Mouse (Mus musculus): ENCODE measurements at regions not wholly inside any gene's neighbourhood (a gene's known extent, or its start where the extent isn't known, plus 50 kb on each side); places are given as distances from the start of the nearest gene placed in this dataset.

- TF ChIP-seq CTCF (conservative IDR thresholded peaks at IDR 0.05) = no peak
- DNase-seq (ENCODE audit: low spot score in 2 of 2) = no peak
- Histone ChIP-seq H3K4me3 (no peak overlapping the region), H3K27ac (no peak overlapping the region)
These were observed 149.0 kb downstream of the Kcnj2 start for GRCm38 (mm10) chr11:111215006-111215405.

GRCm38 (mm10) chr11:111223834-111224233, 157.9 kb downstream of the Kcnj2 start:
- peak in 1 of 2 experiments; percentile 1 for DNase-seq (ENCODE audit: low spot score in 2 of 2)

GRCm38 (mm10) chr11:111227305-111227704, 161.3 kb downstream of the Kcnj2 start:
- no peak for DNase-seq (ENCODE audit: low spot score in 2 of 2)
- TF ChIP-seq CTCF (conservative IDR thresholded peaks at IDR 0.05) = no peak

More at GRCm38 (mm10) chr11:111223834-111224233, 157.9 kb downstream of the Kcnj2 start:
- no peak for TF ChIP-seq CTCF (conservative IDR thresholded peaks at IDR 0.05)
- Histone ChIP-seq H3K4me3 (no peak overlapping the region), H3K27ac (no peak overlapping the region)

GRCm38 (mm10) chr11:111236741-111237140, 170.8 kb downstream of the Kcnj2 start:
- no peak for TF ChIP-seq CTCF (conservative IDR thresholded peaks at IDR 0.05)
- no peak for DNase-seq (ENCODE audit: low spot score in 2 of 2)
- H3K27ac ChIP-seq = no peak overlapping the region
- H3K4me3 ChIP-seq = no peak overlapping the region

More at GRCm38 (mm10) chr11:111227305-111227704, 161.3 kb downstream of the Kcnj2 start:
- H3K27ac ChIP-seq = peak overlapping the region; percentile 46; the same call in 1 of the 2 replicates
- H3K4me3 ChIP-seq = no peak overlapping the region

- no peak for DNase-seq (ENCODE audit: low spot score in 2 of 2)
- no peak for TF ChIP-seq CTCF (conservative IDR thresholded peaks at IDR 0.05)
These were observed 173.8 kb downstream of the Kcnj2 start for GRCm38 (mm10) chr11:111239784-111240183.

GRCm38 (mm10) chr11:111252226-111252625, 186.3 kb downstream of the Kcnj2 start:
- Histone ChIP-seq H3K4me3 (no peak overlapping the region), H3K27ac (no peak overlapping the region)
- no peak for DNase-seq (ENCODE audit: low spot score in 2 of 2)
- no peak for TF ChIP-seq CTCF (conservative IDR thresholded peaks at IDR 0.05)

More at GRCm38 (mm10) chr11:111239784-111240183, 173.8 kb downstream of the Kcnj2 start:
- Histone ChIP-seq H3K4me3 (no peak overlapping the region), H3K27ac (no peak overlapping the region)

- DNase-seq (ENCODE audit: low spot score in 2 of 2) = no peak
- no peak for TF ChIP-seq CTCF (conservative IDR thresholded peaks at IDR 0.05)
- Histone ChIP-seq H3K27ac (no peak overlapping the region), H3K4me3 (no peak overlapping the region)
These were observed 190.6 kb downstream of the Kcnj2 start for GRCm38 (mm10) chr11:111256596-111256995.

GRCm38 (mm10) chr11:111260691-111261383, 194.9 kb downstream of the Kcnj2 start:
- no peak for DNase-seq (ENCODE audit: low spot score in 2 of 2)

GRCm38 (mm10) chr11:111273651-111274050, 207.7 kb downstream of the Kcnj2 start:
- no peak overlapping the region for H3K4me3 ChIP-seq
- no peak for TF ChIP-seq CTCF (conservative IDR thresholded peaks at IDR 0.05)
- no peak for DNase-seq (ENCODE audit: low spot score in 2 of 2)
- no peak overlapping the region for H3K27ac ChIP-seq

More at GRCm38 (mm10) chr11:111260691-111261383, 194.9 kb downstream of the Kcnj2 start:
- H3K27ac ChIP-seq = no peak overlapping the region
- no peak overlapping the region for H3K4me3 ChIP-seq
- no peak for TF ChIP-seq CTCF (conservative IDR thresholded peaks at IDR 0.05)

- no peak overlapping the region for H3K4me3 ChIP-seq
- no peak for DNase-seq (ENCODE audit: low spot score in 2 of 2)
- no peak for TF ChIP-seq CTCF (conservative IDR thresholded peaks at IDR 0.05)
- H3K27ac ChIP-seq = no peak overlapping the region
These were observed 214.8 kb downstream of the Kcnj2 start for GRCm38 (mm10) chr11:111280769-111281168.

- DNase-seq (ENCODE audit: low spot score in 2 of 2) = no peak
- Histone ChIP-seq H3K4me3 (no peak overlapping the region), H3K27ac (no peak overlapping the region)
- TF ChIP-seq CTCF (conservative IDR thresholded peaks at IDR 0.05) = no peak
These were observed 215.5 kb downstream of the Kcnj2 start for GRCm38 (mm10) chr11:111281237-111282160.

GRCm38 (mm10) chr11:111282283-111282682, 216.3 kb downstream of the Kcnj2 start:
- H3K4me3 ChIP-seq = no peak overlapping the region
- TF ChIP-seq CTCF (conservative IDR thresholded peaks at IDR 0.05) = no peak
- no peak for DNase-seq (ENCODE audit: low spot score in 2 of 2)
- no peak overlapping the region for H3K27ac ChIP-seq

- H3K27ac ChIP-seq = no peak overlapping the region
- no peak overlapping the region for H3K4me3 ChIP-seq
- no peak for DNase-seq (ENCODE audit: low spot score in 2 of 2)
- TF ChIP-seq CTCF (conservative IDR thresholded peaks at IDR 0.05) = no peak
These were observed 224.6 kb downstream of the Kcnj2 start for GRCm38 (mm10) chr11:111290537-111290936.

Data from layer of hippocampus, adult 2 months (tissue).